Mouse (Mus musculus) lung, embryonic 15.5 days (tissue): ENCODE data around the gene Gm5538. TPM values are rescaled to one million over a fixed set of nuclear protein-coding genes. Genes with fewer than 3 reads are reported as not detected.

Experiments used
- ATAC-seq: fragments of 200-750 bp; cut with Nextera tagmentation; 2 replicates; pipeline ENCODE4 v1.8.0; 2017; ENCODE audit warnings: moderate number of reproducible peaks, borderline replicate concordance; ENCODE audit not compliant: low FRiP score, low TSS enrichment; ENCODE audit errors: extremely low read depth
- H3K27ac ChIP-seq: fragments of 300-500 bp; sonication (generic); 2 replicates; pipeline ENCODE4 v1.5.1; 2015; ENCODE audit warnings: moderate library complexity, mild to moderate bottlenecking, inconsistent platforms
- H3K27me3 ChIP-seq: fragments of 300-500 bp; sonication (generic); 2 replicates; pipeline ENCODE4 v1.6.1; 2015; ENCODE audit warnings: inconsistent platforms
- H3K36me3 ChIP-seq: fragments of 300-500 bp; sonication (generic); 2 replicates; pipeline ENCODE4 v1.6.1; 2015; ENCODE audit warnings: inconsistent platforms
- H3K4me1 ChIP-seq: fragments of 300-500 bp; sonication (generic); 2 replicates; pipeline ENCODE4 v1.6.1; 2015; ENCODE audit warnings: inconsistent platforms
- H3K4me2 ChIP-seq: fragments of 300-500 bp; sonication (generic); 2 replicates; pipeline ENCODE4 v1.6.1; 2015; ENCODE audit warnings: inconsistent platforms, mild to moderate bottlenecking, moderate library complexity
- H3K4me3 ChIP-seq: fragments of 300-500 bp; sonication (generic); 2 replicates; pipeline ENCODE4 v1.5.1; 2015; ENCODE audit warnings: mild to moderate bottlenecking, inconsistent platforms
- H3K9ac ChIP-seq: fragments of 300-500 bp; sonication (generic); 2 replicates; pipeline ENCODE4 v1.6.1; 2015; ENCODE audit warnings: inconsistent platforms
- H3K9me3 ChIP-seq: fragments of 300-500 bp; sonication (generic); 2 replicates; pipeline ENCODE4 v1.6.1; 2016; ENCODE audit warnings: inconsistent platforms
- WGBS: fragments of 180-500 bp; shearing (Covaris S2); methylation state at CpG from one replicate; pipeline ENCODE4 v1.1.7; 2015; 5-methylcytosine and 5-hydroxymethylcytosine counted together
- polyA plus RNA-seq: library from polyadenylated mRNA; unstranded; fragments of >200 nt; fragmentation: Nextera tagmentation; extraction: Ambion mirVana; gene quantifications from 2 replicates; pipeline ENCODE4 v1.2.1, GENCODE M21; 2015

Gene Gm5538
- polyA plus RNA-seq, result not detected in 2 replicates

- no peak within 1 kb of the TSS for H3K9ac ChIP-seq
- no peaks in the 10 kb centered on the region for H3K4me1 ChIP-seq
- H3K27me3 ChIP-seq, result no peaks in the 10 kb centered on the region
- ATAC-seq, result no peak
- H3K9me3 ChIP-seq, result no peaks in the 10 kb centered on the region
- H3K4me2 ChIP-seq, result no peak within 1 kb of the TSS
- 90% methylated on average over 2 of the region's 2 CpGs for WGBS
- no peak within 1 kb of the TSS for H3K4me3 ChIP-seq
- no peaks in the 10 kb centered on the region for H3K36me3 ChIP-seq
- H3K27ac ChIP-seq, result no peak within 1 kb of the TSS
Observed at GRCm38 (mm10) chr3:59729490-59729889, at the start of gene Gm5538. TSS of gene Gm5538 (plus strand) at chr3:59729790.

- H3K9me3 ChIP-seq, result no peaks in the 10 kb centered on the region
Observed at GRCm38 (mm10) chr3:59697391-59697790, 32.2 kb upstream of the Gm5538 start.

GRCm38 (mm10) chr3:59702614-59703110 lies 26.9 kb upstream of the Gm5538 start:
- no peaks in the 10 kb centered on the region for H3K4me1 ChIP-seq
- H3K9me3 ChIP-seq, result no peaks in the 10 kb centered on the region
- WGBS, result 90% methylated on average over 1 of the region's 1 CpGs
- no peak overlapping the region for H3K9ac ChIP-seq
- no peak overlapping the region for H3K4me2 ChIP-seq
- no peak overlapping the region for H3K27ac ChIP-seq
- no peaks in the 10 kb centered on the region for H3K27me3 ChIP-seq
- H3K4me3 ChIP-seq, result no peak overlapping the region
- H3K36me3 ChIP-seq, result no peaks in the 10 kb centered on the region
- no peak for ATAC-seq

More at GRCm38 (mm10) chr3:59697391-59697790, 32.2 kb upstream of the Gm5538 start:
- H3K9ac ChIP-seq, result no peak overlapping the region
- no peak for ATAC-seq
- no peaks in the 10 kb centered on the region for H3K4me1 ChIP-seq
- no peak overlapping the region for H3K27ac ChIP-seq
- H3K4me2 ChIP-seq, result no peak overlapping the region
- no peak overlapping the region for H3K4me3 ChIP-seq
- H3K27me3 ChIP-seq, result no peaks in the 10 kb centered on the region
- no peaks in the 10 kb centered on the region for H3K36me3 ChIP-seq
- 75% methylated on average over 3 of the region's 3 CpGs for WGBS

GRCm38 (mm10) chr3:59739866-59740265 lies 10.3 kb downstream of the Gm5538 start:
- H3K9me3 ChIP-seq, result no peaks in the 10 kb centered on the region
- H3K4me1 ChIP-seq, result no peaks in the 10 kb centered on the region
- 84% methylated on average over 1 of the region's 1 CpGs for WGBS
- no peak overlapping the region for H3K9ac ChIP-seq
- H3K27ac ChIP-seq, result no peak overlapping the region
- no peak for ATAC-seq
- no peaks in the 10 kb centered on the region for H3K36me3 ChIP-seq
- no peak overlapping the region for H3K4me3 ChIP-seq
- H3K27me3 ChIP-seq, result no peaks in the 10 kb centered on the region
- H3K4me2 ChIP-seq, result no peak overlapping the region

- no peaks in the 10 kb centered on the region for H3K27me3 ChIP-seq
- H3K4me3 ChIP-seq, result no peak overlapping the region
- no peak overlapping the region for H3K27ac ChIP-seq
- no peaks in the 10 kb centered on the region for H3K36me3 ChIP-seq
- no peaks in the 10 kb centered on the region for H3K4me1 ChIP-seq
- no peak overlapping the region for H3K4me2 ChIP-seq
- H3K9me3 ChIP-seq, result no peaks in the 10 kb centered on the region
- 12% methylated on average over 2 of the region's 2 CpGs for WGBS
- H3K9ac ChIP-seq, result no peak overlapping the region
- no peak for ATAC-seq
Observed at GRCm38 (mm10) chr3:59744181-59744580, 14.6 kb downstream of the Gm5538 start.

Other genes starting within 250 kb of the Gm5538 start
- gene Gm8298, start 131.3 kb downstream of the Gm5538 start, polyA plus RNA-seq, result not detected in 2 replicates
- gene C130079G13Rik, start 195.4 kb downstream of the Gm5538 start, polyA plus RNA-seq, result not detected in 2 replicates